Mouse (Mus musculus): Measurements from ENCODE around the gene Gm42906. TPM values are rescaled to one million over a fixed set of nuclear protein-coding genes. Genes with fewer than 3 reads are reported as not detected.

Gene Gm42906
- polyA plus RNA-seq, 1 experiment = not detected

GRCm38 (mm10) chr5:151296244-151296643 lies 131.7 kb downstream of the Gm42906 start:
- H3K4me1 ChIP-seq (ENCODE audit: control insufficient read depth, insufficient read depth, low read length) = no peaks in the 10 kb centered on the region
- TF ChIP-seq POLR2A (IDR thresholded peaks at IDR 0.05; ENCODE audit: insufficient read depth, low read depth, low read length) = no peak
- no peak for TF ChIP-seq CTCF (IDR thresholded peaks at IDR 0.05; ENCODE audit: insufficient read depth, low read depth, low read length)
- no peak overlapping the region for H3K27ac ChIP-seq (ENCODE audit: insufficient read depth, low read depth, low read length)
- 60% methylated on average over 4 of the region's 4 CpGs for WGBS
- H3K4me3 ChIP-seq (ENCODE audit: insufficient read depth, low read depth, low read length) = no peak overlapping the region

- Histone ChIP-seq H3K4me3 (ENCODE audit: insufficient read depth, low read depth, low read length) (no peak overlapping the region), H3K4me1 (ENCODE audit: control insufficient read depth, insufficient read depth, low read length) (no peaks in the 10 kb centered on the region), H3K27ac (ENCODE audit: insufficient read depth, low read depth, low read length) (no peak overlapping the region)
- TF ChIP-seq POLR2A (IDR thresholded peaks at IDR 0.05; ENCODE audit: insufficient read depth, low read depth, low read length) = no peak
- no peak for TF ChIP-seq CTCF (IDR thresholded peaks at IDR 0.05; ENCODE audit: insufficient read depth, low read depth, low read length)
- 90% methylated on average over 4 of the region's 4 CpGs for WGBS
Observed at GRCm38 (mm10) chr5:151293591-151293990, 134.4 kb downstream of the Gm42906 start.

GRCm38 (mm10) chr5:151292310-151292709 lies 135.7 kb downstream of the Gm42906 start:
- Histone ChIP-seq H3K27ac (ENCODE audit: insufficient read depth, low read depth, low read length) (no peak overlapping the region), H3K4me3 (ENCODE audit: insufficient read depth, low read depth, low read length) (no peak overlapping the region), H3K4me1 (ENCODE audit: control insufficient read depth, insufficient read depth, low read length) (no peaks in the 10 kb centered on the region)
- TF ChIP-seq CTCF (IDR thresholded peaks at IDR 0.05; ENCODE audit: insufficient read depth, low read depth, low read length) (no peak), POLR2A (IDR thresholded peaks at IDR 0.05; ENCODE audit: insufficient read depth, low read depth, low read length) (no peak)
- WGBS = 24% methylated on average over 1 of the region's 1 CpGs

- H3K4me3 ChIP-seq (ENCODE audit: insufficient read depth, low read depth, low read length) = no peak overlapping the region
- WGBS = 89% methylated on average over 1 of the region's 1 CpGs
Observed at GRCm38 (mm10) chr5:151286331-151286730, 141.6 kb downstream of the Gm42906 start.

GRCm38 (mm10) chr5:151279531-151279930 lies 148.4 kb downstream of the Gm42906 start:
- 54% methylated on average over 7 of the region's 7 CpGs for WGBS
- H3K27ac ChIP-seq (ENCODE audit: insufficient read depth, low read depth, low read length) = no peak overlapping the region
- no peak overlapping the region for H3K4me3 ChIP-seq (ENCODE audit: insufficient read depth, low read depth, low read length)

More at GRCm38 (mm10) chr5:151286331-151286730, 141.6 kb downstream of the Gm42906 start:
- Histone ChIP-seq H3K4me1 (ENCODE audit: control insufficient read depth, insufficient read depth, low read length) (peaks cover 2% of the 10 kb centered on the region; the same call in 1 of the 2 replicates), H3K27ac (ENCODE audit: insufficient read depth, low read depth, low read length) (no peak overlapping the region)
- TF ChIP-seq POLR2A (IDR thresholded peaks at IDR 0.05; ENCODE audit: insufficient read depth, low read depth, low read length) (no peak), CTCF (IDR thresholded peaks at IDR 0.05; ENCODE audit: insufficient read depth, low read depth, low read length) (no peak)

GRCm38 (mm10) chr5:151277927-151278326 lies 150.0 kb downstream of the Gm42906 start:
- H3K4me1 ChIP-seq (ENCODE audit: control insufficient read depth, insufficient read depth, low read length) = no peaks in the 10 kb centered on the region
- WGBS = 95% methylated on average over 6 of the region's 6 CpGs
- H3K27ac ChIP-seq (ENCODE audit: insufficient read depth, low read depth, low read length) = no peak overlapping the region
- no peak overlapping the region for H3K4me3 ChIP-seq (ENCODE audit: insufficient read depth, low read depth, low read length)
- no peak for TF ChIP-seq POLR2A (IDR thresholded peaks at IDR 0.05; ENCODE audit: insufficient read depth, low read depth, low read length)
- no peak for TF ChIP-seq CTCF (IDR thresholded peaks at IDR 0.05; ENCODE audit: insufficient read depth, low read depth, low read length)

More at GRCm38 (mm10) chr5:151279531-151279930, 148.4 kb downstream of the Gm42906 start:
- no peaks in the 10 kb centered on the region for H3K4me1 ChIP-seq (ENCODE audit: control insufficient read depth, insufficient read depth, low read length)
- TF ChIP-seq CTCF (IDR thresholded peaks at IDR 0.05; ENCODE audit: insufficient read depth, low read depth, low read length) (no peak), POLR2A (IDR thresholded peaks at IDR 0.05; ENCODE audit: insufficient read depth, low read depth, low read length) (no peak)

GRCm38 (mm10) chr5:151275986-151276385 lies 152.0 kb downstream of the Gm42906 start:
- TF ChIP-seq POLR2A (IDR thresholded peaks at IDR 0.05; ENCODE audit: insufficient read depth, low read depth, low read length) (no peak), CTCF (IDR thresholded peaks at IDR 0.05; ENCODE audit: insufficient read depth, low read depth, low read length) (no peak)
- H3K4me1 ChIP-seq (ENCODE audit: control insufficient read depth, insufficient read depth, low read length) = no peaks in the 10 kb centered on the region
- no peak overlapping the region for H3K27ac ChIP-seq (ENCODE audit: insufficient read depth, low read depth, low read length)
- H3K4me3 ChIP-seq (ENCODE audit: insufficient read depth, low read depth, low read length) = no peak overlapping the region
- WGBS = 91% methylated on average over 2 of the region's 2 CpGs

GRCm38 (mm10) chr5:151274265-151274664 lies 153.7 kb downstream of the Gm42906 start:
- Histone ChIP-seq H3K4me1 (ENCODE audit: control insufficient read depth, insufficient read depth, low read length) (no peaks in the 10 kb centered on the region), H3K4me3 (ENCODE audit: insufficient read depth, low read depth, low read length) (no peak overlapping the region), H3K27ac (ENCODE audit: insufficient read depth, low read depth, low read length) (no peak overlapping the region)
- WGBS = 77% methylated on average over 6 of the region's 6 CpGs
- TF ChIP-seq CTCF (IDR thresholded peaks at IDR 0.05; ENCODE audit: insufficient read depth, low read depth, low read length) (no peak), POLR2A (IDR thresholded peaks at IDR 0.05; ENCODE audit: insufficient read depth, low read depth, low read length) (no peak)

- H3K4me3 ChIP-seq (ENCODE audit: insufficient read depth, low read depth, low read length) = no peak overlapping the region
- TF ChIP-seq CTCF (IDR thresholded peaks at IDR 0.05; ENCODE audit: insufficient read depth, low read depth, low read length) (no peak), POLR2A (IDR thresholded peaks at IDR 0.05; ENCODE audit: insufficient read depth, low read depth, low read length) (no peak)
- 95% methylated on average over 5 of the region's 5 CpGs for WGBS
- H3K4me1 ChIP-seq (ENCODE audit: control insufficient read depth, insufficient read depth, low read length) = no peaks in the 10 kb centered on the region
- no peak overlapping the region for H3K27ac ChIP-seq (ENCODE audit: insufficient read depth, low read depth, low read length)
Observed at GRCm38 (mm10) chr5:151270815-151271214, 157.1 kb downstream of the Gm42906 start.

Data from olfactory bulb, adult 2 months (tissue).